Mouse (Mus musculus) heart, adult 11 months (tissue): Measurements from ENCODE around the gene Rce1.
"Not testable (repeated sequence)": the region's sequence is repeated elsewhere in the genome, so short reads cannot be mapped to it uniquely, and the experiment has no call there.

Experiments
- DNase-seq: peaks from one replicate; pipeline ENCODE4 v3.0.0; 2022

Rce1 gene

GRCm38 (mm10) chr19:4613464-4614304 is 11.8 kb downstream of the Rce1 start:
- DNase-seq, result peak; percentile 91

GRCm38 (mm10) chr19:4612181-4612961 is 13.1 kb downstream of the Rce1 start:
- DNase-seq, result peak; percentile 92

- DNase-seq, result peak; percentile 96
These were observed 15.3 kb downstream of the Rce1 start for GRCm38 (mm10) chr19:4610109-4610508.

- peak; percentile 94 for DNase-seq
These were observed 16.9 kb downstream of the Rce1 start for GRCm38 (mm10) chr19:4608511-4608910.

GRCm38 (mm10) chr19:4607406-4607805 is 18.0 kb downstream of the Rce1 start:
- DNase-seq, result peak; percentile 86

DNA sequence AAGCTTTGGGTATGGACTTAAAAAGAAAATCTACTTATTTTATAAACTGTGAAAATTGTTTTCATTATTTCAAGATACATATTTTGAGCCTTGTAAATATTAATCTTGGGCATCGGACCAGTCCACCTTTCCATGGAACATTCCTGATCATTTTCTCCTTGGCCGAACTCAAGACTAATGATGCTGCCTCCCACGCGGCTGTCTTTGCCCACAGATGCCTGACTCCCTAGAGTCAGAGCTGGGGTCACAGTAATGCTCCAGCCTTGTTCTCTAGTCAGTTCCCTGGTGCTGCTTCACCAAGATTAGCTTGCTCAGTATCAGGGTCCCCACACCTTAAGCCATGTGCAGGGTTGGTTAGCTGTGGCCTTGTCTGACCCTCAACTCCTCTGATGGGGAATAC is 19.8 kb downstream of the Rce1 start:
- DNase-seq, result peak; percentile 76

DNA sequence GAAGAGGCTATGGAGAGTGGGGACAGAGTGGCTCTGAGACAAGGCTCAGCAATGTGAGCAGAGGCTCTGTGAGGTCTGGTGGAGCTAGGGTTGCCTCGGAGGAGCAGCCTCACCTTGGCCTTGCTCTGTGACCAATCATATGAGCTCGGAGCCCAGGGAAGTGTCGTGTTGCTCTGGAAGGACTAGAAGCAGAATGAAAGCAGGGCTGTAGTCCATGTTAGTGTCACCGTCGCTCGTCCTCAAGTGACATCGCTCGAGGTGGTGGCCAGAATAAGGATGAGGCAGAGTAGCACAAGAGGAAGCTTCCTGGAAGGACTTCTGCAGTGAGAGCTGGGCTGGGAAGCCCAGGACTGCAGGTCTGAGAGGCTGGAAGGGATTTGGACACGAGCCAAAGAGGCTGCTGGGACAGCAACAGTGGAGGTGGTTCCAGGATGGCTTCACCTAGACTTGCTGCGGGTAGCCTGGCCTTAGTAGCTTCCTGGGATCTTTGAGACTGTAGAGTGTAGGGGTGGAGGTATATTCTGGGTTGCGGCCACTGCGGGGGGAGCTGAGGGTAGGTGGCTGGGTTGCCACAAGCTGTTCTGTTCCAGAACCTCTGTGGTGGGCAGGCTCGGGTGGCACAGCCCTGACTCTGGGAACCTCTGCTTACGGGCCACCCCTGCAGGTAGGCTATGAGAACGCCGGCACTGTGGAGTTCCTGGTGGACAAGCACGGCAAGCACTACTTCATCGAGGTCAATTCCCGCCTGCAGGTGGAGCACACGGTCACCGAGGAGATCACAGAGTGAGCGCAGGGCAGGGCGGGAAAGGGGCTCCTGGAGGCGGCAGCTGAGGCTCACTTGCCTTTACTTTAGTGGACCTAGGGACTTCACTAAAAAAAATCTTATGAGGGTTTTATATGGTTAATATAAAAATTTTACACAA is 21.4 kb downstream of the Rce1 start:
- peak; percentile 86 for DNase-seq

- peak; percentile 86 for DNase-seq
These were observed 23.0 kb downstream of the Rce1 start for GRCm38 (mm10) chr19:4602459-4602858.

DNA sequence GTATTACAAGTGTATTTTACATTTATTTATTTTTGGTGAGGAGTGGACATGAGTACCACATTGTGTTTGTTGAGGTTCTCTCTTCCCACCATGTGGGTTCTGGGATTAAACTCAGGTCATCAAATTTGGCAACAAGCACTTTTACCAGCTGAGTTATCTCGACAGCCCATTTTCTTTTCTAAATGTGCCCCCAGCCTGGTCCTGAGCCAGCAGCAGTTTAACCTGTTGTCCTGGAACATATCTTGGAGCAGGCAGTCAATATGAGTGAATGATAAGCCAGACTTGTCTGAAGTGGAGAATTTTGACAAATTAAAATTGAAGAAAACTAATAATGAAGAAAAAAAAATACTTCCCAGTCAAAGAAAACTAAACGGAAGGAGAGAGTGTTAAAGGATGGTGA is 29.4 kb downstream of the Rce1 start:
- DNase-seq, result no peak

DNA sequence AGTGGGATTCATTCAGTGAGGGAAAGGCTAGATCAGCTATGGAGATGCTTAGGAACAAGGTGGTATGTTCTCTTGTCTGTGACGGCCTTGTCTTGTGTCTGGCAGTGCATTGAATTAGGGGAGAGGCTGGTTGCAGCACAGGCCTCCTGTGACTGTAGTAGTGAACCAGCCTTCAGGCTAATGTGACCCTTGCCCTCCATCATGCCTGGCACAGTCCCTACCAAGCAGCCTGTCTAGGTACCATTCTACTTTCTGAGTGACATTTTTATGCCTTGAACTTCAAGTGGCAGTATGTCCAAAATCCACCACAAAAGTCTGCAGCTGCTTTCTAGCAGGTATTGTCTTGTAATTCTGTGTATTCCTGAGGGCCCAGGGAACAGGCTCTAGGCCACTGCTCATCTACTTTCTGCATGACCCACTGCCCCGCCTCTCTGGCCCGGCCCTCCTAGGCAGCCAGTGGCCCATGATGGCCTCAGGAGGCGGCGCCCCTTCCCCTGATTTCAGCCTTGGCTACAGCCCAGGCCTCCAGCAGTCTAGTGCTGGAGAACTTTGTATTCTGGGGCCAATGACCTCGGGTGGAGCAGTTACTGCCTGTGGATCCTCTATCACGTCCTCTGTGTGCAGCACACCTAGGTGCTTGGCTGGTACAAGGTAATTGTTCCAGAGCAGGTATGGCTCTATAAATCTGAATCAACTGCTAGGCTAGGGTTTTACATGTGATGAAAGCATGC is 31.5 kb downstream of the Rce1 start:
- DNase-seq, result no peak

GRCm38 (mm10) chr19:4590025-4590424 is 35.4 kb downstream of the Rce1 start:
- DNase-seq, result no peak

DNA sequence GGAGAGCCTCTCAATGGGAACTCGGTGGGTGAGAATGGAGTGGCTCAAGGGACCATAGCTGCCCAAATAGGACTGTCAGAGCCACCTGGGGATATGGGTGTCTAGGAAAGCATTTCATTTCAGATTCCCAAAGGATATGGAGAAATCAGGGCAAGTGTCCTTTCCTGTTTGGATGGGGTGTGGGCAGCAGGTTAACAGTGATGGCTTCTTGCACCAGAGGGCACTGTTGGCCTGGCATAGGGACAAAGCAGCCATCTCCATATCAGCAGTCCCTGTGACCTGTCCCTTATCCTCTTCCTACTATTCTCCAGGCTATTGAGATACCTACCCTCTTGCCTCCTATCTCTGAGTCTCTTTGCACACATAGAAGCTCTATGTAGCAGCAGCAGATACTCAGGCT is 36.4 kb downstream of the Rce1 start:
- no peak for DNase-seq

- DNase-seq, result no peak
These were observed 37.0 kb downstream of the Rce1 start for GRCm38 (mm10) chr19:4588430-4588829.

DNA sequence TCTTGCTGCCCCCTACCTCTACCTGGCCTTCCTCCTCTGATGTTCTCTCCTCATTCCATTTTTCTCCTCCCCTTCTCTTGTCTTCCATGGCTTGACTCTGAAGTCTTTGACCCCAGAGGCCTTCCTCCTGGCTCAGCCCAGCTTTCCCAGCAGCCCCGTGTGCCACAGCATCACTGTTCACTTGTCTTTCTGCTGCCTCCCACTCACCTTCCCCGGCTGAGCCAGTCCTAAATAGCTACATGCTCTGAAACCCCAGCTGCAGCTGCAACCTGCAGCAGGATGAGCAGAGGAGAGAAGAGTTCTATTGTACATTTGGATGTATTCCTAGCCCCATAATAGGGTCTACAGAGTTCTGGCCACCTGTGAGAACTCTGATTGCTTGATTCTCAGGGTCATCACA is 38.0 kb downstream of the Rce1 start:
- DNase-seq, result no peak

- DNase-seq, result not testable (repeated sequence)
These were observed 38.7 kb downstream of the Rce1 start for GRCm38 (mm10) chr19:4586783-4587182.

- DNase-seq, result no peak
These were observed 41.6 kb downstream of the Rce1 start for GRCm38 (mm10) chr19:4583856-4584255.

- DNase-seq, result no peak
These were observed 46.1 kb downstream of the Rce1 start for GRCm38 (mm10) chr19:4579296-4579695.

DNA sequence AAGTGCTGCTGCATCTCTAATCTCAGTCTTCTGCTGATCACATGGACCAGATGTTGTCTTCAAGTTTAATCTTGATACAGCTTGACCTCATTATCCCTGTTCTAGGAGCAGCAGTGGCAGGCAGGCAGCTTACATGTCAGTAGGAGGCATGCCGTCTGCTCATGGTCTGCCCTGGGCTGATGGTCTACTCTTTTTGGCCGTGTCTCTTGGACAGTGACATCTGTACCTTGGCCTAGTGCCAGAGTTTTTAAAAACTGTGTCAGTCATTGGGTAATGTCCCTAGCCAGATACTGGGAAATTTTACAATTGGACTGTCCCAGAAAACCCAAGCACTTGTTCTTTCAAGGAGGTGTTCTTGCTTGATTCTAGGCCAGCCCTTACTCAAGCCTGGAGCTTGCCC is 46.6 kb downstream of the Rce1 start:
- DNase-seq, result peak; percentile 96

DNA sequence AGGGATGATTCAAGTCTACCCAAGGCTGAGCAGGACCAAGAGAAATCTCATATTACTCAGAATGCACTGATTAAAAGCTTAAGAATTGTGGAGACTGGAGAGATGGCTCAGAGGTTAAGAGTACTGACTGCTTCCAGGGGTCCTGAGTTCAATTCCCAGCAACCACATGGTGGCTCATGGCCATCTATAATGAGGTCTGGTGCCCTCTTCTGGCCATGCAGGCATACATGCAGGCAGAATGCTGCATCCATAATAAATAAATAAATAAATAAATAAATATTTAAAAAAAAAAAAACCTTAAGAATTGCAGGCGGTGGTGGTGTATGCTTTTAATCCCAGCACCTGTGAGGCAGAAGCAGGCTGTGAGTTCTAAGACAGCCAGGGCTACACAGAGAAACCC is 52.2 kb downstream of the Rce1 start:
- peak; percentile 33 for DNase-seq
